Mouse (Mus musculus): ENCODE data around the gene Dph3. TPM values are rescaled to one million over a fixed set of nuclear protein-coding genes. Genes with fewer than 3 reads are reported as not detected.
"Not testable (repeated sequence)": the region's sequence is repeated elsewhere in the genome, so short reads cannot be mapped to it uniquely, and the experiment has no call there.

The Dph3 gene
- polyA plus RNA-seq, 2 experiments, result 44.8 to 97.0 TPM

DNA sequence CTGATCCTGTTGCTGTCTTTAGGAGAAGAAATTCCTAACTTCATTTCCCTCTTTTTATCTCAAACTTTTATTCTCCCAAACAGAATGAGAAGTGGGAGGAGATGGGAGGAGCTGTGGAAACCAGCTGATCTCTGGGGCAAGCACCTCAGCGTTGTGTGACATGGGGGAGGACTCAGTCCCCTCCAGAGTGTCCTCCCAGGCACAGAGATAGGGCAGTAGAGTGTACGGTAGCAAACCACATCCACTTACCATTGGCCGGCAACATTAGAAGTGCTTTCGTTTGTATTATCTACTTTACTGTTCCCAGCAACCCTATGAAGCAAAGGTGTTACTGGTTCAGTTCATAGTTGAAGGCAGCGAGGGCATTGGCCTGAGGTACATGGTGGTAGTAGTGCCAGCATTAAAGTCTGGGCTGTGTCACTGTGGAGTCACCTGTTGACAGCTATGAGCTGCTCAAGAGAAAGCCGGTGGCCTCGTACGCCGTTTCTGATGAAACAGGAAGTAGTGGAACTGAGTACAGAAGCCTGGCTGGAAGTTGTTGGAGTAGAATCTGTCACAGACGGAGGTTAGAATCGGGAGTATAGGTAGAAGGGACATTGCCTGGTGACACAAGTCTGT is 8.1 kb upstream of the Dph3 start:
- TF ChIP-seq POLR2A (IDR thresholded peaks at IDR 0.05; ENCODE audit: borderline replicate concordance, extremely low read depth, insufficient read depth, insufficient read length), result no peak
- DNase-seq (ENCODE audit: low spot score) (no peak), ATAC-seq (ENCODE audit: low FRiP score, low read depth) (no peak)
- no peak overlapping the region for H3K27ac ChIP-seq (replicated peaks; ENCODE audit: low read depth, low read length)
- H3K4me3 ChIP-seq (replicated peaks; ENCODE audit: low read length), result no peak overlapping the region
- H3K9ac ChIP-seq (ENCODE audit: low read depth, low read length, severe bottlenecking), result no peak overlapping the region
- H3K4me1 ChIP-seq (ENCODE audit: control insufficient read depth, insufficient read depth, low read length), result 0 out of 2 replicates have a peak, but pooled peaks cover 5% of the 10 kb centered on the region
- 88% methylated on average over 11 of the region's 11 CpGs for WGBS
- peaks cover 36% of the 10 kb centered on the region for H3K36me3 ChIP-seq (ENCODE audit: control insufficient read depth, insufficient read depth, low read length)
- H3K27me3 ChIP-seq (ENCODE audit: control insufficient read depth, insufficient read depth, low read length), result no peaks in the 10 kb centered on the region
- H3K4me2 ChIP-seq (replicated peaks; ENCODE audit: low read depth, low read length, severe bottlenecking), result no peak overlapping the region
- no peaks in the 10 kb centered on the region for H3K9me3 ChIP-seq (ENCODE audit: control insufficient read depth, low read length)

DNA sequence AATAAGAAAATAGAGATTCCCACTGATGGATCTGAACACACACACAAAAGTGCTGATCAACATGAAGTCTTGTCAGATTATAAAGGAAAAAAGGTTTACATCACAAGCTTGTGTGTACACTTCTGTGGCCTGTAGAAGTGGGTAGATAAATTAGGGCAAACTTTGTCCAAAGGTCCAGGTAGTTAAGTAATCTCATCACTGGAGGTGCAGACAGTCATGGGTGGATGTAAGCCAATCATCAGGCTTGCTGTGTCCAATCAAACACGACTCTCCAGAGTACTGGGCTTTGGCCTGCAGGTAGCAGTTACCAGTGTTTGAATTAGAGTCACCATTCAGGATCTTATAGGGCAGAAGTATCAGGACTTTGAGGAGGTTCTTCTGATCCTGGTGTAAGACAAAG is 7.5 kb upstream of the Dph3 start:
- ATAC-seq (ENCODE audit: low FRiP score, low read depth), result no peak
- no peak overlapping the region for H3K4me2 ChIP-seq (replicated peaks; ENCODE audit: low read depth, low read length, severe bottlenecking)
- H3K27ac ChIP-seq (replicated peaks; ENCODE audit: low read depth, low read length), result no peak overlapping the region
- TF ChIP-seq POLR2A (IDR thresholded peaks at IDR 0.05; ENCODE audit: borderline replicate concordance, extremely low read depth, insufficient read depth, insufficient read length), result no peak
- 0 out of 2 replicates have a peak, but pooled peaks cover 5% of the 10 kb centered on the region for H3K4me1 ChIP-seq (ENCODE audit: control insufficient read depth, insufficient read depth, low read length)
- no peak overlapping the region for H3K4me3 ChIP-seq (replicated peaks; ENCODE audit: low read length)
- H3K27me3 ChIP-seq (ENCODE audit: control insufficient read depth, insufficient read depth, low read length), result no peaks in the 10 kb centered on the region
- H3K36me3 ChIP-seq (ENCODE audit: control insufficient read depth, insufficient read depth, low read length), result peaks cover 36% of the 10 kb centered on the region
- no peak for DNase-seq (ENCODE audit: low spot score)
- no peak overlapping the region for H3K9ac ChIP-seq (ENCODE audit: low read depth, low read length, severe bottlenecking)
- WGBS, result 81% methylated on average over 1 of the region's 1 CpGs
- no peaks in the 10 kb centered on the region for H3K9me3 ChIP-seq (ENCODE audit: control insufficient read depth, low read length)

- ATAC-seq (ENCODE audit: low FRiP score, low read depth) (no peak), DNase-seq (ENCODE audit: low spot score) (no peak)
- Histone ChIP-seq H3K4me3 (replicated peaks; ENCODE audit: low read length) (no peak overlapping the region), H3K27me3 (ENCODE audit: control insufficient read depth, insufficient read depth, low read length) (no peaks in the 10 kb centered on the region), H3K4me2 (replicated peaks; ENCODE audit: low read depth, low read length, severe bottlenecking) (no peak overlapping the region), H3K36me3 (ENCODE audit: control insufficient read depth, insufficient read depth, low read length) (peaks cover 30% of the 10 kb centered on the region), H3K9ac (ENCODE audit: low read depth, low read length, severe bottlenecking) (no peak overlapping the region), H3K9me3 (ENCODE audit: control insufficient read depth, low read length) (no peaks in the 10 kb centered on the region), H3K4me1 (ENCODE audit: control insufficient read depth, insufficient read depth, low read length) (0 out of 2 replicates have a peak, but pooled peaks cover 5% of the 10 kb centered on the region), H3K27ac (replicated peaks; ENCODE audit: low read depth, low read length) (no peak overlapping the region)
- WGBS, result 78% methylated on average over 4 of the region's 4 CpGs
- TF ChIP-seq POLR2A (IDR thresholded peaks at IDR 0.05; ENCODE audit: borderline replicate concordance, extremely low read depth, insufficient read depth, insufficient read length), result no peak
Measured at GRCm38 (mm10) chr14:32091704-32092103, 6.2 kb upstream of the Dph3 start.

GRCm38 (mm10) chr14:32091124-32091523 is 5.6 kb upstream of the Dph3 start:
- no peak for ATAC-seq (ENCODE audit: low FRiP score, low read depth)
- H3K9ac ChIP-seq (ENCODE audit: low read depth, low read length, severe bottlenecking), result no peak overlapping the region
- H3K9me3 ChIP-seq (ENCODE audit: control insufficient read depth, low read length), result no peaks in the 10 kb centered on the region
- H3K36me3 ChIP-seq (ENCODE audit: control insufficient read depth, insufficient read depth, low read length), result peaks cover 30% of the 10 kb centered on the region
- no peak for TF ChIP-seq POLR2A (IDR thresholded peaks at IDR 0.05; ENCODE audit: borderline replicate concordance, extremely low read depth, insufficient read depth, insufficient read length)
- 0 out of 2 replicates have a peak, but pooled peaks cover 8% of the 10 kb centered on the region for H3K4me1 ChIP-seq (ENCODE audit: control insufficient read depth, insufficient read depth, low read length)
- no peak overlapping the region for H3K4me2 ChIP-seq (replicated peaks; ENCODE audit: low read depth, low read length, severe bottlenecking)
- no peak for DNase-seq (ENCODE audit: low spot score)
- 12% methylated on average over 4 of the region's 4 CpGs for WGBS
- H3K27ac ChIP-seq (replicated peaks; ENCODE audit: low read depth, low read length), result no peak overlapping the region
- H3K27me3 ChIP-seq (ENCODE audit: control insufficient read depth, insufficient read depth, low read length), result no peaks in the 10 kb centered on the region
- no peak overlapping the region for H3K4me3 ChIP-seq (replicated peaks; ENCODE audit: low read length)

DNA sequence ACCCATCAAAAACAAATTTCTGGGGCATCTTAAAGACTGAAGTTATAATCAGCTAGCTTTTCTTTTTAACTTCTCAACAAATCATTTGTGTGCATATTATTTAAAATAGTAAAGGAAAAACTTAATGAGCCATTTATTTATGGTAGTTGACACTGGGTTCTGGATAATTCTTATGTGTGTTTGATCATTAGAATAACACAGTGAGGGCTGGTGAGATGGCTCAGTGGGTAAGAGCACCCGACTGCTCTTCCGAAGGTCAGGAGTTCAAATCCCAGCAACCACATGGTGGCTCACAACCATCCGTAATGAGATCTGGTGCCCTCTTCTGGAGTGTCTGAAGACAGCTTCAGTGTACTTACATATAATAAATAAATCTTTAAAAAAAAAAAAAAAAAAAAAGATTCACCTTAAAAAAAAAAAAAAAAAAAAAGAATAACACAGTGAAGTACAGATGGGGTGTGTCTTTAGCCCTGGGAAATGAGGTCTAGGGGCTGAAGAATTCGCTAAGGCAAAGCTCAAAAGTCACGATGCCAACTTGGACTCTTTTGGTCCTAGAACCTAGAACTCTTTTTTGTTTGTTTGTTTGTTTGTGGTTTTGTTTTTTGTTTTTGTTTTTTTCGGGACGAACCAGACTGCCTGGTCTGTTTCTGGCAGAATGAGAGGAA is 2.2 kb upstream of the Dph3 start:
- ATAC-seq (ENCODE audit: low FRiP score, low read depth); H3K27ac ChIP-seq (replicated peaks; ENCODE audit: low read depth, low read length); H3K9me3 ChIP-seq (ENCODE audit: control insufficient read depth, low read length); DNase-seq (ENCODE audit: low spot score); H3K4me3 ChIP-seq (replicated peaks; ENCODE audit: low read length); H3K4me2 ChIP-seq (replicated peaks; ENCODE audit: low read depth, low read length, severe bottlenecking); H3K9ac ChIP-seq (ENCODE audit: low read depth, low read length, severe bottlenecking); H3K27me3 ChIP-seq (ENCODE audit: control insufficient read depth, insufficient read depth, low read length): not testable (repeated sequence)
- H3K4me1 ChIP-seq (ENCODE audit: control insufficient read depth, insufficient read depth, low read length), result peaks cover 11% of the 10 kb centered on the region; the same call in 1 of the 2 replicates
- peaks cover 12% of the 10 kb centered on the region for H3K36me3 ChIP-seq (ENCODE audit: control insufficient read depth, insufficient read depth, low read length)
- 91% methylated on average over 7 of the region's 7 CpGs for whole genome bisulfite sequencing
